Mouse (Mus musculus): ENCODE measurements around the gene Dio1. TPM values are rescaled to one million over a fixed set of nuclear protein-coding genes. Genes with fewer than 3 reads are reported as not detected.

The Dio1 gene
- polyA plus RNA-seq, 1 experiment from 2014 or later: not detected

DNA sequence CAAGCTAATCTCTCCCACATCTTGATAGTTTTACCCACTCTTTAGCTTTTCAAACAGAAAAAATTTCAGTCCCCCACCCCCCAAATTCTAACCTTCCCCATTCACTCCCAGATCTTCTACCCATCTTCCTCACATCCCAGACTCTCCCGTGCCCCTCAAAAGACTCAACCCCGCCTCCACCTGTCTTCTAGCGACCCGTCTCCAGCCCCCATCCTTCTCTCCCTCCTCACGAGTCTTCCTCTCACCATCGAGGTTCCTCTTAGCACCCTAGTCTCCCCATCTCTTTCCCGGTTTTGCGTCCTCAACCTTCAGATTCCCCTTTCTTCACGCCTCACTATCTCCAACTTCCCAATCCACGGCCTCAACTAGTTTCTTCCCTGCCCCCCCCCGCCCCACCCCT is 54.4 kb downstream of the Dio1 start:
- under 1% methylated on average over 11 of the region's 11 CpGs for WGBS

GRCm38 (mm10) chr4:107250494-107250893 is 56.5 kb downstream of the Dio1 start:
- ATAC-seq (replicated peaks; ENCODE audit: insufficient number of reproducible peaks, low FRiP score, low TSS enrichment, low read depth) (no peak), DNase-seq (ENCODE audit: low spot score) (peak; percentile 81)
- Histone ChIP-seq H3K4me2 (ENCODE audit: low read depth, low read length) (no peak overlapping the region), H3K27ac (replicated peaks; ENCODE audit: low read depth, low read length) (no peak overlapping the region), H3K9me3 (replicated peaks; ENCODE audit: control insufficient read depth, low read length) (no peaks in the 10 kb centered on the region), H3K36me3 (replicated peaks; ENCODE audit: control insufficient read depth, insufficient read depth, low read depth, low read length) (no peaks in the 10 kb centered on the region), H3K27me3 (ENCODE audit: control insufficient read depth, insufficient read depth, low read length) (no peaks in the 10 kb centered on the region), H3K4me1 (ENCODE audit: control insufficient read depth, insufficient read depth, low read length) (no peaks in the 10 kb centered on the region), H3K9ac (replicated peaks; ENCODE audit: low read length) (no peak overlapping the region), H3K4me3 (ENCODE audit: low read depth, low read length) (no peak overlapping the region)
- 17% methylated on average over 4 of the region's 4 CpGs for WGBS

More for the DNA sequence above, 54.4 kb downstream of the Dio1 start:
- peak overlapping the region; percentile 41; the same call in 1 of the 2 replicates for H3K27ac ChIP-seq (replicated peaks; ENCODE audit: low read depth, low read length)
- no peaks in the 10 kb centered on the region for H3K36me3 ChIP-seq (replicated peaks; ENCODE audit: control insufficient read depth, insufficient read depth, low read depth, low read length)
- no peaks in the 10 kb centered on the region for H3K27me3 ChIP-seq (ENCODE audit: control insufficient read depth, insufficient read depth, low read length)
- ATAC-seq (replicated peaks; ENCODE audit: insufficient number of reproducible peaks, low FRiP score, low TSS enrichment, low read depth): no peak
- peak overlapping the region; percentile 84 for H3K4me3 ChIP-seq (ENCODE audit: low read depth, low read length)
- H3K9me3 ChIP-seq (replicated peaks; ENCODE audit: control insufficient read depth, low read length): no peaks in the 10 kb centered on the region
- H3K9ac ChIP-seq (replicated peaks; ENCODE audit: low read length): peak overlapping the region; percentile 80
- peak; percentile 13 for DNase-seq (ENCODE audit: low spot score)
- peak overlapping the region; percentile 67 for H3K4me2 ChIP-seq (ENCODE audit: low read depth, low read length)
- H3K4me1 ChIP-seq (ENCODE audit: control insufficient read depth, insufficient read depth, low read length): no peaks in the 10 kb centered on the region

GRCm38 (mm10) chr4:107249471-107249870 is 57.5 kb downstream of the Dio1 start:
- ATAC-seq (replicated peaks; ENCODE audit: insufficient number of reproducible peaks, low FRiP score, low TSS enrichment, low read depth) (no peak), DNase-seq (ENCODE audit: low spot score) (no peak)
- H3K36me3 ChIP-seq (replicated peaks; ENCODE audit: control insufficient read depth, insufficient read depth, low read depth, low read length): no peaks in the 10 kb centered on the region
- no peaks in the 10 kb centered on the region for H3K4me1 ChIP-seq (ENCODE audit: control insufficient read depth, insufficient read depth, low read length)
- H3K4me2 ChIP-seq (ENCODE audit: low read depth, low read length): no peak overlapping the region
- WGBS: 73% methylated on average over 2 of the region's 2 CpGs
- H3K9me3 ChIP-seq (replicated peaks; ENCODE audit: control insufficient read depth, low read length): no peaks in the 10 kb centered on the region
- no peak overlapping the region for H3K9ac ChIP-seq (replicated peaks; ENCODE audit: low read length)
- no peak overlapping the region for H3K4me3 ChIP-seq (ENCODE audit: low read depth, low read length)
- no peak overlapping the region for H3K27ac ChIP-seq (replicated peaks; ENCODE audit: low read depth, low read length)
- H3K27me3 ChIP-seq (ENCODE audit: control insufficient read depth, insufficient read depth, low read length): no peaks in the 10 kb centered on the region

DNA sequence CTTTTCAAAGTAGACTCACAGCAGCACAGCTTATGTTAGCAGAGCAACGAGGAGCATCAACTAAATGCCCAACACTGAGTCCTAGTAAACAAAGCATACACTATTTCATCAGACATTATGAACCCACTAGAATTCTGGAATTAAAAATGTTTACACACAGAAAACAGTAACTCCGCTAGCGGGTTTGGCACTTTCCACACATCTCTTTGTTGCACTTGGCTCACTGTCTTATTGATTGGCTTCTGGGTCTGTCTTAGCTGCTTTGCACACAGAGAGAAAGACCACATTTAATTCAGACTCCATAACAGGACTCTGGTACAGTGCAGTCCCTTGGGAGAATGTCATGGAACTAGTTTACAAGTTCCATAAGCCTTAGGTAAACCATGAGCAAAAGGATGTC is 58.9 kb downstream of the Dio1 start:
- H3K36me3 ChIP-seq (replicated peaks; ENCODE audit: control insufficient read depth, insufficient read depth, low read depth, low read length): no peaks in the 10 kb centered on the region; the same call in 1 of the 2 replicates
- no peaks in the 10 kb centered on the region for H3K9me3 ChIP-seq (replicated peaks; ENCODE audit: control insufficient read depth, low read length)
- 87% methylated on average over 3 of the region's 3 CpGs for WGBS
- no peak for DNase-seq (ENCODE audit: low spot score)
- ATAC-seq (replicated peaks; ENCODE audit: insufficient number of reproducible peaks, low FRiP score, low TSS enrichment, low read depth): no peak
- H3K4me1 ChIP-seq (ENCODE audit: control insufficient read depth, insufficient read depth, low read length): no peaks in the 10 kb centered on the region
- no peak overlapping the region for H3K4me2 ChIP-seq (ENCODE audit: low read depth, low read length)
- no peak overlapping the region for H3K27ac ChIP-seq (replicated peaks; ENCODE audit: low read depth, low read length)
- no peak overlapping the region for H3K9ac ChIP-seq (replicated peaks; ENCODE audit: low read length)
- H3K4me3 ChIP-seq (ENCODE audit: low read depth, low read length): no peak overlapping the region
- no peaks in the 10 kb centered on the region for H3K27me3 ChIP-seq (ENCODE audit: control insufficient read depth, insufficient read depth, low read length)

DNA sequence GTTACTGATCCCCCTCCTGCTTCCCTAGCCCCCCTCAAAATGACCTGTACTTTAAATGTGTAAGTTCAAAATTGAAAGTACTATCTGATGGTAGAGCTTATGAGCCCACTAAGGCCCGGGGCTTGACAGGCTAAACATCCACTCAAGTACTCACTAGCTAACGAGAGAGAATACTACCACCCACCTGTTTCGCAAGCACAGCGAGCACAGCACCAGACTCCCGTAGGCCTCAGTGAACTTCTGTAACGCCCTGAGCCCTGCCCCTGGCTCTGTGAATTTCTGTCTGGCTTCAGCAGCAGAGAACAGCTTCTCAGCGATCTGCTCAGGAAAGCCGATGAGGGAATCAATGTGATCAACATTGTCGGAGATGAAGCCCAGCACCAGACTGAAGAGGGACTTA is 59.9 kb downstream of the Dio1 start:
- no peaks in the 10 kb centered on the region for H3K9me3 ChIP-seq (replicated peaks; ENCODE audit: control insufficient read depth, low read length)
- no peak overlapping the region for H3K4me3 ChIP-seq (ENCODE audit: low read depth, low read length)
- ATAC-seq (replicated peaks; ENCODE audit: insufficient number of reproducible peaks, low FRiP score, low TSS enrichment, low read depth) (no peak), DNase-seq (ENCODE audit: low spot score) (no peak)
- H3K9ac ChIP-seq (replicated peaks; ENCODE audit: low read length): no peak overlapping the region
- no peaks in the 10 kb centered on the region; the same call in 1 of the 2 replicates for H3K36me3 ChIP-seq (replicated peaks; ENCODE audit: control insufficient read depth, insufficient read depth, low read depth, low read length)
- no peaks in the 10 kb centered on the region for H3K27me3 ChIP-seq (ENCODE audit: control insufficient read depth, insufficient read depth, low read length)
- no peak overlapping the region for H3K27ac ChIP-seq (replicated peaks; ENCODE audit: low read depth, low read length)
- 84% methylated on average over 9 of the region's 9 CpGs for WGBS
- no peaks in the 10 kb centered on the region for H3K4me1 ChIP-seq (ENCODE audit: control insufficient read depth, insufficient read depth, low read length)
- H3K4me2 ChIP-seq (ENCODE audit: low read depth, low read length): no peak overlapping the region

- no peak overlapping the region for H3K9ac ChIP-seq (replicated peaks; ENCODE audit: low read length)
- no peak overlapping the region for H3K4me2 ChIP-seq (ENCODE audit: low read depth, low read length)
- H3K4me1 ChIP-seq (ENCODE audit: control insufficient read depth, insufficient read depth, low read length): no peaks in the 10 kb centered on the region
- DNase-seq (ENCODE audit: low spot score): no peak
- no peaks in the 10 kb centered on the region; the same call in 1 of the 2 replicates for H3K36me3 ChIP-seq (replicated peaks; ENCODE audit: control insufficient read depth, insufficient read depth, low read depth, low read length)
- ATAC-seq (replicated peaks; ENCODE audit: insufficient number of reproducible peaks, low FRiP score, low TSS enrichment, low read depth): no peak
- H3K27ac ChIP-seq (replicated peaks; ENCODE audit: low read depth, low read length): no peak overlapping the region
- H3K9me3 ChIP-seq (replicated peaks; ENCODE audit: control insufficient read depth, low read length): no peaks in the 10 kb centered on the region
- no peaks in the 10 kb centered on the region for H3K27me3 ChIP-seq (ENCODE audit: control insufficient read depth, insufficient read depth, low read length)
- no peak overlapping the region for H3K4me3 ChIP-seq (ENCODE audit: low read depth, low read length)
- WGBS: 82% methylated on average over 1 of the region's 1 CpGs
These were observed 60.9 kb downstream of the Dio1 start for GRCm38 (mm10) chr4:107246040-107246439.

- no peaks in the 10 kb centered on the region for H3K9me3 ChIP-seq (replicated peaks; ENCODE audit: control insufficient read depth, low read length)
- DNase-seq (ENCODE audit: low spot score) (no peak), ATAC-seq (replicated peaks; ENCODE audit: insufficient number of reproducible peaks, low FRiP score, low TSS enrichment, low read depth) (no peak)
- H3K4me1 ChIP-seq (ENCODE audit: control insufficient read depth, insufficient read depth, low read length): no peaks in the 10 kb centered on the region
- H3K4me2 ChIP-seq (ENCODE audit: low read depth, low read length): no peak overlapping the region
- H3K27ac ChIP-seq (replicated peaks; ENCODE audit: low read depth, low read length): no peak overlapping the region
- no peak overlapping the region for H3K9ac ChIP-seq (replicated peaks; ENCODE audit: low read length)
- H3K27me3 ChIP-seq (ENCODE audit: control insufficient read depth, insufficient read depth, low read length): no peaks in the 10 kb centered on the region
- WGBS: 73% methylated on average over 2 of the region's 2 CpGs
- H3K36me3 ChIP-seq (replicated peaks; ENCODE audit: control insufficient read depth, insufficient read depth, low read depth, low read length): peaks cover 2% of the 10 kb centered on the region
- H3K4me3 ChIP-seq (ENCODE audit: low read depth, low read length): no peak overlapping the region
These were observed 61.6 kb downstream of the Dio1 start for GRCm38 (mm10) chr4:107245368-107245767.

GRCm38 (mm10) chr4:107243365-107244333 is 63.3 kb downstream of the Dio1 start:
- Histone ChIP-seq H3K4me3 (ENCODE audit: low read depth, low read length) (no peak overlapping the region), H3K9ac (replicated peaks; ENCODE audit: low read length) (no peak overlapping the region), H3K9me3 (replicated peaks; ENCODE audit: control insufficient read depth, low read length) (no peaks in the 10 kb centered on the region), H3K36me3 (replicated peaks; ENCODE audit: control insufficient read depth, insufficient read depth, low read depth, low read length) (peaks cover 2% of the 10 kb centered on the region), H3K27me3 (ENCODE audit: control insufficient read depth, insufficient read depth, low read length) (no peaks in the 10 kb centered on the region), H3K4me1 (ENCODE audit: control insufficient read depth, insufficient read depth, low read length) (no peaks in the 10 kb centered on the region), H3K4me2 (ENCODE audit: low read depth, low read length) (no peak overlapping the region), H3K27ac (replicated peaks; ENCODE audit: low read depth, low read length) (no peak overlapping the region)
- DNase-seq (ENCODE audit: low spot score): no peak
- WGBS: 81% methylated on average over 6 of the region's 6 CpGs
- ATAC-seq (replicated peaks; ENCODE audit: insufficient number of reproducible peaks, low FRiP score, low TSS enrichment, low read depth): no peak

All from embryonic facial prominence, embryonic 11.5 days (tissue).